Mouse (Mus musculus): Measurements from ENCODE around the gene Ube2t.

GRCm38 (mm10) chr1:135012472-135012871 is 50.1 kb downstream of the Ube2t start:
- TF ChIP-seq CTCF (IDR thresholded peaks at IDR 0.05) = no peak
- no peak for TF ChIP-seq EP300 (IDR thresholded peaks at IDR 0.05; ENCODE audit: insufficient read depth, low read depth, low read length)

All from heart, adult 2 months (tissue).